ENCODE assay signal across 8 mouse cellular contexts in genomic region chr14:49525176-49525930, GRCm38 (mm10). TPM values are rescaled to one million over a fixed set of nuclear protein-coding genes. Genes with fewer than 3 reads are reported as not detected.
DNase-seq lines count a peak whose midpoint lies in the region; ATAC-seq lines count a peak whose summit lies in the region.

No protein-coding gene starts in this region.

- H3K27me3 ChIP-seq in hindbrain, embryonic 14.5 days (ENCODE audit: control insufficient read depth, insufficient read depth, low read length): no peaks in the 10 kb centered on the region

- no peaks in the 10 kb centered on the region for H3K36me3 ChIP-seq in hindbrain, embryonic 14.5 days (replicated peaks; ENCODE audit: control insufficient read depth, insufficient read depth)

- peak; percentile 84 for ATAC-seq in hindbrain, embryonic 14.5 days (ENCODE audit: low FRiP score)
- no peak for ATAC-seq in monocyte, adult 5-6 weeks (replicated peaks; ENCODE audit: insufficient number of reproducible peaks, low FRiP score, low TSS enrichment, poor library complexity, severe bottlenecking)

- DNase-seq in R1 (ENCODE audit: low read depth, low spot score): peak; percentile 85
- DNase-seq in cerebellum, adult 9-10 months: peak; percentile 22
- DNase-seq in frontal cortex, postnatal 10 days (ENCODE audit: low spot score in 2 of 2): peak; percentile 15 to 41
- peak; percentile 63 for DNase-seq in hindbrain, embryonic 14.5 days (ENCODE audit: low spot score)
- DNase-seq in layer of hippocampus, postnatal 36 days: peak; percentile 21 to 39
- peak; percentile 59 for DNase-seq in lung, postnatal 36 days
- peak; percentile 62 for DNase-seq in right cerebral cortex, postnatal 25 days

- peak overlapping the region; percentile 59 for H3K4me3 ChIP-seq in hindbrain, embryonic 14.5 days (replicated peaks; ENCODE audit: low read length)

- peak overlapping the region; percentile 69 for H3K27ac ChIP-seq in hindbrain, embryonic 14.5 days

- H3K4me2 ChIP-seq in hindbrain, embryonic 14.5 days (replicated peaks): peak overlapping the region; percentile 75

- peak overlapping the region; percentile 72 for H3K9ac ChIP-seq in hindbrain, embryonic 14.5 days

- no peaks in the 10 kb centered on the region for H3K9me3 ChIP-seq in hindbrain, embryonic 14.5 days (ENCODE audit: control insufficient read depth, low read length)

- WGBS in hindbrain, embryonic 14.5 days: 1% methylated on average over 59 of the region's 63 CpGs

- H3K4me1 ChIP-seq in hindbrain, embryonic 14.5 days (replicated peaks; ENCODE audit: control insufficient read depth, insufficient read depth, low read length): peaks cover 4% of the 10 kb centered on the region; the same call in 1 of the 2 replicates

RNA-seq across cellular contexts. Expression of gene Slc35f4, which starts 0.5 kb away (rescaled TPM):
- 20.8 and 25.5 TPM in 2 replicates for polyA plus RNA-seq in hindbrain, embryonic 14.5 days (2014; fragmentation: Nextera tagmentation; extraction: Ambion mirVana)
- 10 to 100 TPM; 13.2 to 15.0 TPM for total RNA-seq in layer of hippocampus, postnatal 36 days (2021)
- total RNA-seq in monocyte, adult 5-6 weeks (2017): not detected in 3 replicates

Comparison
In these comparisons a context has a peak if more than half of its experiments do, and no peak if none do; other contexts are left out.
1. DNase-seq: peak in every context shown above with its lines; median percentile 85 in R1; 63 in hindbrain, embryonic 14.5 days; 62 in right cerebral cortex, postnatal 25 days; 59 in lung, postnatal 36 days; 30 in layer of hippocampus, postnatal 36 days; 28 in frontal cortex, postnatal 10 days; 22 in cerebellum, adult 9-10 months.
2. RNA of gene Slc35f4, which starts 0.5 kb away (total RNA-seq): 13.2 to 15.0 TPM in layer of hippocampus, postnatal 36 days; not detected in monocyte, adult 5-6 weeks; every median in the first group is over 10 times any median in the second.